Mouse (Mus musculus) MEL (cell line): ENCODE data around the gene Map4k1.

Experiments
- BHLHE40 ChIP-seq: IDR thresholded peaks from 2 replicates; pipeline ENCODE4 v1.6.1; 2012; ENCODE audit warnings: low read depth, mild to moderate bottlenecking, inconsistent platforms, low read length, improper control_type of control experiment, borderline replicate concordance
- CHD2 ChIP-seq: IDR thresholded peaks from 2 replicates; pipeline ENCODE4 v1.6.1; 2011; ENCODE audit warnings: low read length, improper control_type of control experiment
- CTCF ChIP-seq, 3 experiments: IDR thresholded peaks in 2 of 3; conservative IDR thresholded peaks in 1 of 3; 2 replicates each; pipeline ENCODE4 v1.5.1; 2011 to 2012; ENCODE audit warnings: low read length in 3 of 3, low read depth in 2 of 3, mild to moderate bottlenecking in 2 of 3, improper control_type of control experiment in 1 of 3, inconsistent platforms in 1 of 3, mixed read lengths in 1 of 3, moderate library complexity in 1 of 3; ENCODE audit not compliant: control insufficient read depth in 1 of 3, insufficient read depth in 1 of 3, poor library complexity in 1 of 3, severe bottlenecking in 1 of 3
- ELF1 ChIP-seq: IDR thresholded peaks from 2 replicates; pipeline ENCODE4 v1.6.1; 2014; ENCODE audit warnings: low read depth, mild to moderate bottlenecking, inconsistent platforms, low read length, improper control_type of control experiment, moderate library complexity
- EP300 ChIP-seq, 2 experiments: IDR thresholded peaks; 2 replicates each; pipeline ENCODE4 v1.6.1; 2011; ENCODE audit warnings: improper control_type of control experiment in 2 of 2, low read length in 2 of 2, low read depth in 1 of 2, mild to moderate bottlenecking in 1 of 2
- MAFK ChIP-seq: IDR thresholded peaks from 2 replicates; pipeline ENCODE4 v1.6.1; 2011; ENCODE audit warnings: low read depth, mild to moderate bottlenecking, low read length, improper control_type of control experiment, borderline replicate concordance
- MAX ChIP-seq: IDR thresholded peaks from 2 replicates; pipeline ENCODE4 v1.6.1; 2011; ENCODE audit warnings: low read length, improper control_type of control experiment
- POLR2A ChIP-seq, 2 experiments: IDR thresholded peaks; 2 replicates each; pipeline ENCODE4 v1.6.1; 2011 to 2012; ENCODE audit warnings: low read length in 2 of 2, mild to moderate bottlenecking in 2 of 2, control low read depth in 1 of 2, improper control_type of control experiment in 1 of 2, low read depth in 1 of 2, moderate library complexity in 1 of 2; ENCODE audit not compliant: control insufficient read depth in 1 of 2, insufficient read depth in 1 of 2, poor library complexity in 1 of 2
- TAL1 ChIP-seq: IDR thresholded peaks from 2 replicates; pipeline ENCODE4 v1.6.1; 2012; ENCODE audit warnings: mild to moderate bottlenecking, inconsistent platforms, low read length, moderate library complexity, mixed read lengths
- USF2 ChIP-seq, 2 experiments: IDR thresholded peaks; 2 replicates each; pipeline ENCODE4 v1.6.1; 2011 to 2012; ENCODE audit warnings: improper control_type of control experiment in 2 of 2, low read length in 2 of 2, borderline replicate concordance in 1 of 2, inconsistent platforms in 1 of 2, low read depth in 1 of 2, mild to moderate bottlenecking in 1 of 2; ENCODE audit not compliant: insufficient read depth in 1 of 2

DNA sequence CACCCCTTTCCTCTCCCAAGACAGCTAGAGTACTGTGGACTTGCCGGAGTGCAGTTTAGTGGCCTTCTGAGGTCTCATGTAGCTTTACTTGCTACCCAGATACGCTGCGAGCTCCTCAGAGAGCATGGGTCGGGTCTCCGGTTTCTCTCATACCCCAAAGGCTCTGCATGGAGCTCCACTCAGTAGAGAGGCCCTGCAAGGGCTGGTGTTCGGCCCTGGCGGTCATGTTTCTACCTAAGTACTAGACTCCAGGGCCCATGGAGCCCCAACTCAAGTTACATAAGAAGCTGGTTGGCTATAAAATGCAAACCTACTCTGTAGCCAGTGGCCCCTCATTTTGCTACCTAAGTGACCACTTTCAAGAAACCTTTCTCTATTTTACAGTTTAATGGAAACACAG is 33.1 kb upstream of the Map4k1 start:
- no peak for TF ChIP-seq MAX
- TF ChIP-seq ELF1, result no peak
- no peak for TF ChIP-seq EP300 (IDR thresholded peaks at IDR 0.05; ENCODE audit: low read depth in 1 of 2, low read length in 2 of 2)
- TF ChIP-seq MAFK, result no peak
- no peak for TF ChIP-seq BHLHE40
- no peak for TF ChIP-seq CTCF (IDR thresholded peaks at IDR 0.05 in 2 of 3, conservative IDR thresholded peaks at IDR 0.05 in 1 of 3; ENCODE audit: control insufficient read depth in 1 of 3, insufficient read depth in 1 of 3, low read depth in 2 of 3, low read length in 3 of 3, poor library complexity in 1 of 3, severe bottlenecking in 1 of 3)
- no peak for TF ChIP-seq TAL1
- TF ChIP-seq USF2 (IDR thresholded peaks at IDR 0.05; ENCODE audit: borderline replicate concordance in 1 of 2, insufficient read depth in 1 of 2, low read depth in 1 of 2, low read length in 2 of 2), result no peak
- TF ChIP-seq POLR2A (IDR thresholded peaks at IDR 0.05; ENCODE audit: control insufficient read depth in 1 of 2, insufficient read depth in 1 of 2, low read depth in 1 of 2, low read length in 2 of 2, poor library complexity in 1 of 2), result no peak
- TF ChIP-seq CHD2, result no peak
